Mouse (Mus musculus) left cerebral cortex, adult 6 months (tissue): ENCODE results near the gene Pxk. TPM values are rescaled to one million over a fixed set of nuclear protein-coding genes. Genes with fewer than 3 reads are reported as not detected.

Experiments used
- long read RNA-seq, 2 experiments: library from polyadenylated mRNA; unstranded; transcript quantifications; one replicate each; pipeline ENCODE4 v2.0.0; 2019 to 2020
- polyA plus RNA-seq: library from polyadenylated mRNA; unstranded; fragments of <200 nt; fragmentation: Nextera tagmentation; gene quantifications from 2 replicates; pipeline ENCODE4 v1.2.3, GENCODE M21; 2021

Pxk gene
- 14.6 and 19.8 TPM in 2 replicates for polyA plus RNA-seq
- long read RNA-seq, experiment 1, transcript Pxk-205 (18 exons, 2,765 nt): minor isoform, 11 of 155 reads
- long read RNA-seq, experiment 1, transcript Pxk-202 (19 exons, 2,840 nt): major isoform, 29 of 155 reads
- long read RNA-seq, experiment 1, transcript Pxk-201 (18 exons, 2,812 nt): minor isoform, 22 of 155 reads
- long read RNA-seq, experiment 1, partial matches to known transcripts: 11 of 155 reads
- long read RNA-seq, experiment 1, other reads (novel, unspliced or antisense): 79 of 155 reads
- long read RNA-seq, experiment 2, partial matches to known transcripts: 8 of 19 reads
- long read RNA-seq, experiment 2, other reads (novel, unspliced or antisense): 5 of 19 reads

DNA sequence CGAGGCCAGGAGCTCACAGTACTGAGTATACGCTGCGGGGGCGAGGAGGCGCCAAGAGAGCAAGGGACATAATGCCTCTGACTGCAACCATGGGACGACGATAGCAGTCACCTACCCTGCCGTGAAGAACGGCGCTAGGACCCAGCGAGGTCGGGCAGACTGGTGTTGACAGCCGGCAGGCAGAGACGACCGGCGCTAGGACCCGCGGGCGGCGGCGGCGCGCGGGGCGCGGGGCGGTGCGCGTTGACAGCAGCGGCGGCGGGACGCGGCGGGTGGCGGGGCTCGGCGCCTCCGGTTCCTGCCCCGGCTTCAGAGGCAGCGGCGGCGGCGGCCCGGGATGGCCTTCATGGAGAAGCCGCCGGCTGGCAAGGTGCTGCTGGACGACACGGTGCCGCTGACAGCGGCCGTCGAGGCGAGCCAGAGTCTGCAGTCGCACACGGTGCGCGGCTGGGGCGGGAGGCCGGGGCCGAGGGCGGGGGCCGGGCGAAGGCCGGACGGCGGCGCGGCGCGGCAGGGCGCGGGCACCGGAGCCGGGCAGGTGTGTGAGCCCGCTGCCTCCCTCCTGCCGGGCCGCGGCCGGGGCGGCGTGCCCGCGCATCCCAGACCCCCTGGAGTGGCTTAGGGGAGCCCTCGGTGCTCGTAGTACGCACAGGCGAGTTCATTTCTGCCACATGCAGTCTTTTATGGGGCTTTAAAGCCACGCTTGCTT is at the start of gene Pxk:
Pxk (plus strand) TSS at position 234 of the 709 bp plus-strand sequence.

DNA sequence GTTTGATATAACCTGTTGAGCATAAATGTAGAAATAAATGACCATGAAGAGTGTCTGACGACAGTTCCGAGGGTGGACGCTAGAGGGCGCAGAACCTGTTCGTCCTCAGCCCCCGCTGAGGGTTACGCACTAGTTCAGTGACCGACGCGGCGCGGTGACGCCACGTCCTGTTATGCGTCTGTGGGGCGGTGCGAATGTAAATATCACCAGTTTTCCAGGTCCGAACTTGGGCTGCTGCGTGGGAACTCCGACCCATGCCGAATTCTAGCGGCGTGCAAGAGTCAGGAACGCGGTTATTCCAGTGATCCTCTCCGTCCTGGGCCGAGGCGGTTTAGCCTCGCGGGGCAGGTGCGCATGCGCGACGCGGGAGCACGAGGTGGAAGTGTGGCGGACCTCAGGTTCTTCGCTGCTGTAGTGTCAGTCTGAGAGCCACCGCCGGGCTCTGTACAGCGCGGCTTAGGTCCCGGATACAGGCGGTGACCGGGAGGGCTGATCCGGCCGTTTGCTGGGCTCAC is 17.8 kb upstream of the Pxk start, which contains the start of gene Rpp14:
Rpp14 (plus strand) TSS at position 203 of the 515 bp plus-strand sequence.

DNA sequence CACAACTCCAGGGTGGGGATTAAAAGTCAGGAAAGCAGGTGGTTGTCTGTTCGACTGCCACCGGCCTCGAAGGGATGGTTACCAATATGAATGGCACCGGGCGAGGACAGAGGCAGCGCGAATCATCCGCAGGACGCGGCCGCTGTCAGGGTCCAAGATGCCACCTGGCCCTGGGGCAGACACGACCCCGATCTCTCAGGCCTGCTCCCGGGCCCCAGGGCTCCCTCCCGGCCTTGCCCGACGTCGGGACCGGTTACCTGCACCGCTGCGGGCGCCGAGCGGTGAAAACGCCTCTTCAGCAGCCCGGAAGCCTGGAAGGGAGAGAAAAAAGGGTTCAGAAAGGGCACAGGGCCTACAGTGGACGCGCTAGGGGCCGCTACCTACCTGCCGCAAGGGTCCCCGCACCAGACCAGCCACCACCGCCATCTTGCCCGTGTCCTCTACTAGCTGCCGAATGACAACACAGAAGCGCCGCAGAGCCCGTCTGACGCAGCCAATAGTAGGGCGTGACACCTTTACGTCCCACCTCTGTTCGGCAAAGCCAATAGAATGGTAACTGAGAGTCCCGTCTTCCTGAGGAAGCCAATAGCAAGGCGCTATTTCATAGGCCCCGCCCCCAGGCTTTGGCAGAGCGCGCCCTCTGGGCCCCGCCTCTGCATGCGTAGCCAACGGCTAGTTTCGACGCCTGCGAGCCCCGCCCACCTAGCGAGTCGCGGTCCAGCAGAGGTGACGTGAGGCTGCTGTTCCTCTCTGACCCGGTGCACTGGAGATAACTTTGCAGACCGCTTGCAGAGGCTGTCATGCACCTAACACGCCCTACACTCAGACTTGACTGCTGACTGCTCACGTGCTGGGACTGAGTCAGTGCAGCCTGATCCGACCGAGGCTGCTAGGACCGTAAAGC is 74.7 kb downstream of the Pxk start, which contains the start of gene Pdhb:
Pdhb (minus strand) TSS at position 519 of the 904 bp plus-strand sequence.

DNA sequence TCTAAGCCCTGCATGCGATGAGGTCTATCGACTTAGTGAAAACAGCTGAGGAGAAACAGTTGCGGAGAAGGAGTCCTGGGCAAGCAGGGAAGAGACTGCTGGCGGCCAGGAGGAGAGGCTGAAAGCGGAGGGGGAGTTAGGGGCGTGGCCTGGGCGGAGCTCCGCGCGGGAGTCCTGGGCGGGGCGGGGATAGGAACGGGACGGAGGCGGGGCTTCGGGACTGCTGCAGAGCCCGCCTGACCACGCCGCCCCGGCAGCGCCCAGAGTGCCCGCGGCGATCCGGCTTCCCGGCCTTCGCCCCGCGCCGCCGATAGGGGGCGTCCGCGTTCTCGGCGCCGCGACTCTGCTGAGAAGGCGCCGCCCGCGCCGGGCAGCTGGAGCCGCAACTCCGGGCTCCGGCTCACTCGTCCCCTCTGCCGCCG is 115.8 kb downstream of the Pxk start, which contains the start of gene Kctd6:
Kctd6 (plus strand) TSS at position 338 of the 422 bp plus-strand sequence.

Other genes with a start within 250 kb of the Pxk start
- gene Gm45521, start 140.9 kb upstream of the Pxk start, polyA plus RNA-seq: not detected in 2 replicates
- gene Dnase1l3, start 103.6 kb upstream of the Pxk start, polyA plus RNA-seq: 0.13 and 0.20 TPM in 2 replicates
- 79.0 and 99.0 TPM in 2 replicates for gene Abhd6, start 95.3 kb upstream of the Pxk start, polyA plus RNA-seq
- 30.9 and 39.3 TPM in 2 replicates for gene Rpp14, start 17.8 kb upstream of the Pxk start, polyA plus RNA-seq
- 166 and 172 TPM in 2 replicates for gene Pdhb, start 74.8 kb downstream of the Pxk start, polyA plus RNA-seq
- 15.6 and 43.4 TPM in 2 replicates for gene Kctd6, start 115.9 kb downstream of the Pxk start, polyA plus RNA-seq
- not detected in 2 replicates for gene Acox2, start 161.1 kb downstream of the Pxk start, polyA plus RNA-seq
- gene Fam107a, start 219.8 kb downstream of the Pxk start, polyA plus RNA-seq: 34.4 and 79.8 TPM in 2 replicates